Mouse (Mus musculus): ENCODE measurements at regions not wholly inside any gene's neighbourhood (a gene's known extent, or its start where the extent isn't known, plus 50 kb on each side); places are given as distances from the start of the nearest gene placed in this dataset.

- no peak for TF ChIP-seq CTCF (IDR thresholded peaks at IDR 0.05; ENCODE audit: borderline replicate concordance, insufficient read depth, low read depth, low read length)
- no peak for TF ChIP-seq POLR2A (IDR thresholded peaks at IDR 0.05; ENCODE audit: borderline replicate concordance, insufficient read depth, low read length)
Observed at GRCm38 (mm10) chr4:73506860-73507259, 100.8 kb upstream of the Gm11238 start.

Measured in cerebellum, adult 2 months (tissue).